Mouse (Mus musculus): ENCODE results near the gene Gpr62. TPM values are rescaled to one million over a fixed set of nuclear protein-coding genes. Genes with fewer than 3 reads are reported as not detected.

Gpr62 gene
- total RNA-seq, 1 experiment from 2014 or later = 0.48 TPM

GRCm38 (mm10) chr9:106461026-106461415, 4.7 kb downstream of the Gpr62 start:
- ATAC-seq (replicated peaks; ENCODE audit: insufficient number of reproducible peaks, low FRiP score, low TSS enrichment, poor library complexity, severe bottlenecking) = no peak

- ATAC-seq (replicated peaks; ENCODE audit: insufficient number of reproducible peaks, low FRiP score, low TSS enrichment, poor library complexity, severe bottlenecking) = no peak
Measured at GRCm38 (mm10) chr9:106460401-106461025, 5.2 kb downstream of the Gpr62 start.

GRCm38 (mm10) chr9:106459946-106460345, 5.8 kb downstream of the Gpr62 start:
- ATAC-seq (replicated peaks; ENCODE audit: insufficient number of reproducible peaks, low FRiP score, low TSS enrichment, poor library complexity, severe bottlenecking) = no peak

GRCm38 (mm10) chr9:106457920-106458319, 7.8 kb downstream of the Gpr62 start:
- ATAC-seq (replicated peaks; ENCODE audit: insufficient number of reproducible peaks, low FRiP score, low TSS enrichment, poor library complexity, severe bottlenecking) = no peak

- ATAC-seq (replicated peaks; ENCODE audit: insufficient number of reproducible peaks, low FRiP score, low TSS enrichment, poor library complexity, severe bottlenecking) = no peak
Measured at GRCm38 (mm10) chr9:106457163-106457559, 8.6 kb downstream of the Gpr62 start.

- ATAC-seq (replicated peaks; ENCODE audit: insufficient number of reproducible peaks, low FRiP score, low TSS enrichment, poor library complexity, severe bottlenecking) = no peak
Measured at GRCm38 (mm10) chr9:106456325-106457162, 9.2 kb downstream of the Gpr62 start.

GRCm38 (mm10) chr9:106454888-106455681, 10.7 kb downstream of the Gpr62 start:
- ATAC-seq (replicated peaks; ENCODE audit: insufficient number of reproducible peaks, low FRiP score, low TSS enrichment, poor library complexity, severe bottlenecking) = no peak

- ATAC-seq (replicated peaks; ENCODE audit: insufficient number of reproducible peaks, low FRiP score, low TSS enrichment, poor library complexity, severe bottlenecking) = no peak
Measured at GRCm38 (mm10) chr9:106454071-106454761, 11.5 kb downstream of the Gpr62 start.

- no peak for ATAC-seq (replicated peaks; ENCODE audit: insufficient number of reproducible peaks, low FRiP score, low TSS enrichment, poor library complexity, severe bottlenecking)
Measured at GRCm38 (mm10) chr9:106453271-106454070, 12.3 kb downstream of the Gpr62 start, which contains the start of gene Pcbp4. TSS of gene Pcbp4 (plus strand) at chr9:106453291.

GRCm38 (mm10) chr9:106452821-106453220, 12.9 kb downstream of the Gpr62 start:
- no peak for ATAC-seq (replicated peaks; ENCODE audit: insufficient number of reproducible peaks, low FRiP score, low TSS enrichment, poor library complexity, severe bottlenecking)

- no peak for ATAC-seq (replicated peaks; ENCODE audit: insufficient number of reproducible peaks, low FRiP score, low TSS enrichment, poor library complexity, severe bottlenecking)
Measured at GRCm38 (mm10) chr9:106452351-106452750, 13.4 kb downstream of the Gpr62 start.

- ATAC-seq (replicated peaks; ENCODE audit: insufficient number of reproducible peaks, low FRiP score, low TSS enrichment, poor library complexity, severe bottlenecking) = no peak
Measured at GRCm38 (mm10) chr9:106451899-106452298, 13.8 kb downstream of the Gpr62 start.

- ATAC-seq (replicated peaks; ENCODE audit: insufficient number of reproducible peaks, low FRiP score, low TSS enrichment, poor library complexity, severe bottlenecking) = no peak
Measured at GRCm38 (mm10) chr9:106451298-106451697, 14.4 kb downstream of the Gpr62 start.

- no peak for ATAC-seq (replicated peaks; ENCODE audit: insufficient number of reproducible peaks, low FRiP score, low TSS enrichment, poor library complexity, severe bottlenecking)
Measured at GRCm38 (mm10) chr9:106450661-106451060, 15.1 kb downstream of the Gpr62 start.

- no peak for ATAC-seq (replicated peaks; ENCODE audit: insufficient number of reproducible peaks, low FRiP score, low TSS enrichment, poor library complexity, severe bottlenecking)
Measured at GRCm38 (mm10) chr9:106449947-106450346, 15.8 kb downstream of the Gpr62 start.

GRCm38 (mm10) chr9:106448498-106449031, 17.2 kb downstream of the Gpr62 start:
- peak; percentile 64 for ATAC-seq (replicated peaks; ENCODE audit: insufficient number of reproducible peaks, low FRiP score, low TSS enrichment, poor library complexity, severe bottlenecking)

- ATAC-seq (replicated peaks; ENCODE audit: insufficient number of reproducible peaks, low FRiP score, low TSS enrichment, poor library complexity, severe bottlenecking) = no peak
Measured at GRCm38 (mm10) chr9:106447951-106448350, 17.8 kb downstream of the Gpr62 start.

GRCm38 (mm10) chr9:106447348-106447747, 18.4 kb downstream of the Gpr62 start, which contains the start of the genes Abhd14b and Abhd14a:
TSS of gene Abhd14b (plus strand) at chr9:106447459.
TSS of gene Abhd14a (minus strand) at chr9:106447678.
- peak; percentile 75 for ATAC-seq (replicated peaks; ENCODE audit: insufficient number of reproducible peaks, low FRiP score, low TSS enrichment, poor library complexity, severe bottlenecking)
